Mouse (Mus musculus): ENCODE results near the gene Fam76b. TPM values are rescaled to one million over a fixed set of nuclear protein-coding genes. Genes with fewer than 3 reads are reported as not detected.
"Not testable (repeated sequence)": the region's sequence is repeated elsewhere in the genome, so short reads cannot be mapped to it uniquely, and the experiment has no call there.

Gene Fam76b
- total and polyA plus RNA-seq, 3 experiments, result 27.9 to 43.8 (median 39.2) TPM

- H3K36me3 ChIP-seq (ENCODE audit: control insufficient read depth in 1 of 2, insufficient read depth in 2 of 2, low read length in 2 of 2), result peaks cover 2 to 58% of the 10 kb centered on the region in 2 experiments
- H3K4me1 ChIP-seq (ENCODE audit: control insufficient read depth in 1 of 2, insufficient read depth in 2 of 2, low read length in 2 of 2); H3K27ac ChIP-seq (ENCODE audit: control insufficient read depth, low read depth, low read length); H3K9ac ChIP-seq (ENCODE audit: control insufficient read depth, low read depth, low read length, poor library complexity, severe bottlenecking); H3K4me3 ChIP-seq (ENCODE audit: control insufficient read depth in 1 of 2, insufficient read depth in 1 of 2, low read depth in 2 of 2, low read length in 2 of 2); H3K79me2 ChIP-seq (ENCODE audit: control insufficient read depth, insufficient read depth, low read length, poor library complexity); H3K27me3 ChIP-seq (ENCODE audit: control insufficient read depth in 1 of 2, insufficient read depth in 2 of 2, low read length in 2 of 2); DNase-seq (ENCODE audit: low read depth, low spot score); H3K9me3 ChIP-seq (replicated peaks; ENCODE audit: insufficient read depth, low read length): not testable (repeated sequence)
- TF ChIP-seq ZNF384 (IDR thresholded peaks at IDR 0.05; ENCODE audit: low read depth, low read length) (peak; percentile 69), CTCF (IDR thresholded peaks at IDR 0.05 in 2 of 3, conservative IDR thresholded peaks at IDR 0.05 in 1 of 3; ENCODE audit: control insufficient read depth in 1 of 3, insufficient read depth in 1 of 3, low read depth in 2 of 3, low read length in 3 of 3, poor library complexity in 1 of 3, severe bottlenecking in 1 of 3) (0 out of 6 replicates have a peak, but pooled peaks of 1 of the 3 experiments have one; percentile 6)
These were observed 36.7 kb upstream of the Fam76b start for GRCm38 (mm10) chr9:13790864-13791263.

DNA sequence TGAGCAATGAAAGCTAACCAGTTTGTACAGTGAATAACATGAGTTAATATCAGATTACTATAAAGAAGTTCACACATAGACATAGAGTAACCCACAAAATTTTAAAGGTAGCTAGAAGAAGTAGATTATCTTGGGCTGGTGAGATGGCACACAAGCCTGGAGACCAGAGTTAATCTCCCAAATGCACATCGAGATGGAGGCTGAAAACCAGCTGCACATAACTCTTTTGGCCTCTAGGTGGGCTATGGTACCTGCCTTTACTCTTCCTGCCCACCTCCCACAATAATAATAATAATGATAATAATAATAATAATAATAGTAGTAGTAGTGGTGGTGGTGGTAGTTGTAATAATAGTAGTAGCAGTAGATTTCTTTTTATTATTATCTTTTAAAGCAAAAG lies 33.2 kb upstream of the Fam76b start:
- TF ChIP-seq CHD1 (IDR thresholded peaks at IDR 0.05; ENCODE audit: low read depth, low read length) (no peak), POLR2A (IDR thresholded peaks at IDR 0.05; ENCODE audit: control insufficient read depth in 1 of 2, insufficient read depth in 1 of 2, low read depth in 1 of 2, low read length in 2 of 2, poor library complexity in 1 of 2) (no peak), USF1 (IDR thresholded peaks at IDR 0.05; ENCODE audit: low read depth, low read length) (no peak), ETS1 (IDR thresholded peaks at IDR 0.05; ENCODE audit: low read depth, low read length) (no peak), ZC3H11A (IDR thresholded peaks at IDR 0.05; ENCODE audit: low read depth, low read length) (no peak), CTCF (IDR thresholded peaks at IDR 0.05 in 2 of 3, conservative IDR thresholded peaks at IDR 0.05 in 1 of 3; ENCODE audit: control insufficient read depth in 1 of 3, insufficient read depth in 1 of 3, low read depth in 2 of 3, low read length in 3 of 3, poor library complexity in 1 of 3, severe bottlenecking in 1 of 3) (peak; percentile 23 to 48 (median 46); a peak in 5 of 6 replicates), MEF2A (IDR thresholded peaks at IDR 0.05; ENCODE audit: extremely low read depth, insufficient replicate concordance, low read depth, low read length, poor library complexity, severe bottlenecking) (no peak), ZNF384 (IDR thresholded peaks at IDR 0.05; ENCODE audit: low read depth, low read length) (no peak), USF2 (IDR thresholded peaks at IDR 0.05; ENCODE audit: borderline replicate concordance in 1 of 2, insufficient read depth in 1 of 2, low read depth in 1 of 2, low read length in 2 of 2) (no peak), TBP (IDR thresholded peaks at IDR 0.05; ENCODE audit: low read depth, low read length) (no peak), RAD21 (IDR thresholded peaks at IDR 0.05; ENCODE audit: low read depth, low read length) (peak; percentile 16)
- H3K9me3 ChIP-seq (replicated peaks; ENCODE audit: insufficient read depth, low read length), result no peaks in the 10 kb centered on the region
- H3K79me2 ChIP-seq (ENCODE audit: control insufficient read depth, insufficient read depth, low read length, poor library complexity), result no peaks in the 10 kb centered on the region
- H3K9ac ChIP-seq (ENCODE audit: control insufficient read depth, low read depth, low read length, poor library complexity, severe bottlenecking), result no peak overlapping the region
- H3K4me1 ChIP-seq (ENCODE audit: control insufficient read depth in 1 of 2, insufficient read depth in 2 of 2, low read length in 2 of 2), result no peaks in the 10 kb centered on the region
- H3K4me3 ChIP-seq (ENCODE audit: control insufficient read depth in 1 of 2, insufficient read depth in 1 of 2, low read depth in 2 of 2, low read length in 2 of 2), result no peak overlapping the region
- peak; percentile 56 for DNase-seq (ENCODE audit: low read depth, low spot score)
- H3K27ac ChIP-seq (ENCODE audit: control insufficient read depth, low read depth, low read length), result no peak overlapping the region
- H3K36me3 ChIP-seq (ENCODE audit: control insufficient read depth in 1 of 2, insufficient read depth in 2 of 2, low read length in 2 of 2), result peaks cover 2 to 53% of the 10 kb centered on the region in 2 experiments
- no peaks in the 10 kb centered on the region for H3K27me3 ChIP-seq (ENCODE audit: control insufficient read depth in 1 of 2, insufficient read depth in 2 of 2, low read length in 2 of 2)

DNA sequence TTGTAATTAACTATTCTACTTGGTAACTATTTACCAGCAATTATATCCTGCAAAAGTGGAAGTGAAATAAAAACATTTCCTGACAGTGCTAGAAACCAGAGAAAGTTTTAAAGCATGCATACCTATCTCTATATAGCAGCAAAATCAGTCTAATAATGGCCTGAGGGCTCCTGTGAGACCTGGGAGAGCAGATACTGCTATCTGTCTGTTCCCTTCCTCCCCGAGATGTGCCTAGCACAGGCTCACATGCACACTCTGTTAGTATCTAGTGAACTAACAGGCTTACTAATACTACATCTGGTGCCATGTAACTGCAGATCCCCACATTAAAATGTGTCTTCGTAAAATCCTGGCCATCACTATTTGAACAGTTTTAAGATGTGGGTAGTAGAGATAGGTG lies 32.8 kb upstream of the Fam76b start:
- TF ChIP-seq MAZ (IDR thresholded peaks at IDR 0.05; ENCODE audit: low read depth, low read length), result no peak
- TF ChIP-seq EP300 (IDR thresholded peaks at IDR 0.05; ENCODE audit: low read depth in 1 of 2, low read length in 2 of 2), result peak; percentile 74 to 80
- peak; percentile 37; the same call in 1 of the 2 replicates for TF ChIP-seq BHLHE40 (IDR thresholded peaks at IDR 0.05; ENCODE audit: borderline replicate concordance, low read depth, low read length)
- peak; percentile 72; the same call in 1 of the 2 replicates for TF ChIP-seq TCF12 (IDR thresholded peaks at IDR 0.05; ENCODE audit: low read depth, low read length)
- TF ChIP-seq RCOR1 (IDR thresholded peaks at IDR 0.05; ENCODE audit: low read depth, low read length), result peak; percentile 28; the same call in 1 of the 2 replicates
- no peak for TF ChIP-seq POLR2AphosphoS2 (IDR thresholded peaks at IDR 0.05; ENCODE audit: low read length)
- TF ChIP-seq ELF1 (IDR thresholded peaks at IDR 0.05; ENCODE audit: low read depth, low read length), result no peak
- peak; percentile 49; the same call in 1 of the 2 replicates for TF ChIP-seq MAX (IDR thresholded peaks at IDR 0.05; ENCODE audit: low read length)
- TF ChIP-seq MYC (IDR thresholded peaks at IDR 0.05; ENCODE audit: low read depth, low read length), result no peak
- no peak for TF ChIP-seq JUND (IDR thresholded peaks at IDR 0.05; ENCODE audit: low read depth, low read length)
- TF ChIP-seq SIN3A (IDR thresholded peaks at IDR 0.05; ENCODE audit: low read length), result no peak
- TF ChIP-seq GATA1 (IDR thresholded peaks at IDR 0.05; ENCODE audit: low read depth, low read length), result peak; percentile 75
- peak; percentile 33; the same call in 1 of the 2 replicates for TF ChIP-seq TAL1 (IDR thresholded peaks at IDR 0.05; ENCODE audit: low read length)
- no peaks in the 10 kb centered on the region for H3K9me3 ChIP-seq (replicated peaks; ENCODE audit: insufficient read depth, low read length)
- H3K27ac ChIP-seq (ENCODE audit: control insufficient read depth, low read depth, low read length), result no peak overlapping the region
- no peaks in the 10 kb centered on the region for H3K27me3 ChIP-seq (ENCODE audit: control insufficient read depth in 1 of 2, insufficient read depth in 2 of 2, low read length in 2 of 2)
- H3K9ac ChIP-seq (ENCODE audit: control insufficient read depth, low read depth, low read length, poor library complexity, severe bottlenecking), result no peak overlapping the region
- DNase-seq (ENCODE audit: low read depth, low spot score), result peak; percentile 60
- no peaks in the 10 kb centered on the region for H3K4me1 ChIP-seq (ENCODE audit: control insufficient read depth in 1 of 2, insufficient read depth in 2 of 2, low read length in 2 of 2)
- no peaks in the 10 kb centered on the region for H3K79me2 ChIP-seq (ENCODE audit: control insufficient read depth, insufficient read depth, low read length, poor library complexity)
- H3K4me3 ChIP-seq (ENCODE audit: control insufficient read depth in 1 of 2, insufficient read depth in 1 of 2, low read depth in 2 of 2, low read length in 2 of 2), result no peak overlapping the region
- peaks cover 2 to 53% of the 10 kb centered on the region in 2 experiments for H3K36me3 ChIP-seq (ENCODE audit: control insufficient read depth in 1 of 2, insufficient read depth in 2 of 2, low read length in 2 of 2)

Data from MEL (cell line).